Mouse (Mus musculus) midbrain, postnatal 0 days (tissue): ENCODE data around the gene Mex3a. TPM values are rescaled to one million over a fixed set of nuclear protein-coding genes. Genes with fewer than 3 reads are reported as not detected.

Experiments used
- ATAC-seq: fragments of 200-750 bp; cut with Nextera tagmentation; 2 replicates; pipeline ENCODE4 v1.8.0; 2017; ENCODE audit warnings: moderate number of reproducible peaks, mild to moderate bottlenecking, moderate TSS enrichment, moderate library complexity; ENCODE audit not compliant: low FRiP score
- DNase-seq: peaks from one replicate; pipeline ENCODE4 v3.0.0-alpha.2; 2015; ENCODE audit warnings: low spot score
- H3K27ac ChIP-seq: fragments of 300-500 bp; sonication (generic); 2 replicates; pipeline ENCODE4 v1.5.1; 2014; ENCODE audit warnings: low read depth, mild to moderate bottlenecking, low read length, mixed read lengths
- H3K27me3 ChIP-seq: fragments of 300-500 bp; sonication (generic); 2 replicates; pipeline ENCODE4 v1.6.1; 2014; ENCODE audit warnings: low read length, control low read depth, mixed read lengths; ENCODE audit not compliant: insufficient read depth
- H3K36me3 ChIP-seq: fragments of 300-500 bp; sonication (generic); 2 replicates; pipeline ENCODE4 v1.6.1; 2014; ENCODE audit warnings: low read length, control low read depth, mixed read lengths; ENCODE audit not compliant: insufficient read depth
- H3K4me1 ChIP-seq: fragments of 300-500 bp; sonication (generic); 2 replicates; pipeline ENCODE4 v1.6.1; 2014; ENCODE audit warnings: mild to moderate bottlenecking, control low read depth, antibody characterized with exemption, low read length, mixed read lengths; ENCODE audit not compliant: insufficient read depth
- H3K4me2 ChIP-seq: fragments of 300-500 bp; sonication (generic); 2 replicates; pipeline ENCODE4 v1.6.1; 2014; ENCODE audit warnings: low read depth, mild to moderate bottlenecking, low read length, mixed read lengths; ENCODE audit not compliant: poor library complexity, severe bottlenecking
- H3K4me3 ChIP-seq: fragments of 300-500 bp; sonication (generic); 2 replicates; pipeline ENCODE4 v1.5.1; 2014; ENCODE audit warnings: low read depth, mild to moderate bottlenecking, low read length, moderate library complexity
- H3K9ac ChIP-seq: fragments of 300-500 bp; sonication (generic); replicated peaks from 2 replicates; pipeline ENCODE4 v1.6.1; 2014; ENCODE audit warnings: mild to moderate bottlenecking, low read length, moderate library complexity, mixed read lengths; ENCODE audit not compliant: poor library complexity, severe bottlenecking
- H3K9me3 ChIP-seq: fragments of 300-500 bp; sonication (generic); 2 replicates; pipeline ENCODE4 v1.6.1; 2016; ENCODE audit warnings: low read length, control low read depth
- CTCF ChIP-seq: IDR thresholded peaks from 2 replicates; pipeline ENCODE4 v1.5.1; 2016; ENCODE audit warnings: antibody characterized with exemption, mild to moderate bottlenecking
- WGBS: fragments of 180-500 bp; shearing (Covaris S2); extraction: QIAGEN DNeasy Blood & Tissue Kit; methylation state at CpG from one replicate; pipeline ENCODE4 v1.1.7; 2014; 5-methylcytosine and 5-hydroxymethylcytosine counted together
- polyA plus RNA-seq: library from polyadenylated mRNA; unstranded; fragments of >200 nt; fragmentation: Nextera tagmentation; extraction: Ambion mirVana; gene quantifications from 2 replicates; pipeline ENCODE4 v1.2.1, GENCODE M21; 2015
- total RNA-seq: library from RNA; depleted of rRNA; stranded (reverse); fragments of >200 nt; gene quantifications from 2 replicates; pipeline ENCODE4 v1.2.3, GENCODE M21; 2014

Mex3a gene
- total and polyA plus RNA-seq, 2 experiments from 2014 or later: 16.1 to 56.9 TPM

- Histone ChIP-seq H3K27ac (peak overlapping the region; percentile 67), H3K4me1 (peaks cover 9% of the 10 kb centered on the region; the same call in 1 of the 2 replicates), H3K9ac (peak overlapping the region; percentile 87; the same call in 1 of the 2 replicates), H3K36me3 (no peaks in the 10 kb centered on the region; the same call in 1 of the 2 replicates), H3K4me2 (peak overlapping the region; percentile 86), H3K27me3 (no peaks in the 10 kb centered on the region), H3K4me3 (peak overlapping the region; percentile 90), H3K9me3 (no peaks in the 10 kb centered on the region)
- ATAC-seq: no peak
- no peak for DNase-seq
- no peak for TF ChIP-seq CTCF
- 19% methylated on average over 4 of the region's 4 CpGs for WGBS
Measured at GRCm38 (mm10) chr3:88503505-88503863, 28.7 kb upstream of the Mex3a start.

GRCm38 (mm10) chr3:88503881-88504746 lies 28.1 kb upstream of the Mex3a start:
- Histone ChIP-seq H3K27ac (no peak overlapping the region), H3K4me1 (peaks cover 9% of the 10 kb centered on the region; the same call in 1 of the 2 replicates), H3K36me3 (no peaks in the 10 kb centered on the region; the same call in 1 of the 2 replicates), H3K27me3 (no peaks in the 10 kb centered on the region), H3K9ac (no peak overlapping the region), H3K4me3 (no peak overlapping the region), H3K4me2 (no peak overlapping the region; the same call in 1 of the 2 replicates), H3K9me3 (no peaks in the 10 kb centered on the region)
- no peak for ATAC-seq
- DNase-seq: no peak
- TF ChIP-seq CTCF: no peak
- 48% methylated on average over 8 of the region's 8 CpGs for WGBS

GRCm38 (mm10) chr3:88505081-88505480 lies 27.1 kb upstream of the Mex3a start:
- H3K36me3 ChIP-seq: no peaks in the 10 kb centered on the region
- peaks cover 12% of the 10 kb centered on the region for H3K4me1 ChIP-seq
- WGBS: 72% methylated on average over 6 of the region's 6 CpGs
- no peak overlapping the region for H3K27ac ChIP-seq
- ATAC-seq (no peak), DNase-seq (no peak)
- no peaks in the 10 kb centered on the region for H3K27me3 ChIP-seq
- H3K9ac ChIP-seq: no peak overlapping the region
- no peak overlapping the region for H3K4me2 ChIP-seq
- no peak overlapping the region for H3K4me3 ChIP-seq
- no peak for TF ChIP-seq CTCF
- H3K9me3 ChIP-seq: no peaks in the 10 kb centered on the region

GRCm38 (mm10) chr3:88505765-88506164 lies 26.4 kb upstream of the Mex3a start:
- Histone ChIP-seq H3K27me3 (no peaks in the 10 kb centered on the region), H3K4me2 (no peak overlapping the region), H3K9me3 (no peaks in the 10 kb centered on the region), H3K36me3 (no peaks in the 10 kb centered on the region), H3K9ac (no peak overlapping the region), H3K4me3 (no peak overlapping the region), H3K4me1 (peaks cover 15% of the 10 kb centered on the region), H3K27ac (no peak overlapping the region)
- TF ChIP-seq CTCF: no peak
- WGBS: 56% methylated on average over 7 of the region's 7 CpGs
- ATAC-seq (no peak), DNase-seq (no peak)

GRCm38 (mm10) chr3:88509250-88509649 lies 22.9 kb upstream of the Mex3a start:
- peak overlapping the region; percentile 61 for H3K4me2 ChIP-seq
- ATAC-seq (no peak; the same call in 1 of the 2 replicates), DNase-seq (no peak)
- peak overlapping the region; percentile 39 for H3K4me3 ChIP-seq
- H3K4me1 ChIP-seq: peaks cover 6% of the 10 kb centered on the region
- no peaks in the 10 kb centered on the region for H3K27me3 ChIP-seq
- H3K27ac ChIP-seq: peak overlapping the region; percentile 84
- TF ChIP-seq CTCF: no peak
- WGBS: 71% methylated on average over 3 of the region's 3 CpGs
- no peak overlapping the region for H3K9ac ChIP-seq
- no peaks in the 10 kb centered on the region for H3K9me3 ChIP-seq
- H3K36me3 ChIP-seq: no peaks in the 10 kb centered on the region
